Mouse (Mus musculus): ENCODE measurements around the gene Vmn1r53.
"Not testable (repeated sequence)": the region's sequence is repeated elsewhere in the genome, so short reads cannot be mapped to it uniquely, and the experiment has no call there.

Vmn1r53 gene

GRCm38 (mm10) chr6:90224338-90224737, at the start of gene Vmn1r53:
Gene Vmn1r53, minus strand, starts transcription at chr6:90224438.
- DNase-seq (ENCODE audit: low read depth) = no peak

DNA sequence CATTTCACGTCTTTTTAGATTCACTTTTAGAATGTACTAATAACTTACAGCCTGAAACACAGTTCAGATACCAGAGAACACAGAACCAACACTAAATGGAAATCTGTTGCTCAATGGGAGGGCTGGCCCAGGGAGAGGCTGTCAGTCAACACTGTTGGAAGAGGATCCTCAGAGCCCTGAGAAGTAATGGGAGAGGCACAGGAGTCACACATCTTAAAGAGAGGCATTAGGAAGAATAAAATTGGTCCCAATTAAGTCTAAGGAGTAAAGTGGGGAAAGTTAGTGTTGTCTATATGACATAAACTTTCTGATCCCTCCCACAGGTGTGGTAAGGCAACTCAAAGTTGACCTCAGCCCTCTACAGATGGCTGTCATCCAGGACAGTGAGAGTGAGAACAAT, 21.8 kb upstream of the Vmn1r53 start, which contains the start of gene Vmn1r54:
Vmn1r54 (plus strand) TSS at position 301 of the 400 bp plus-strand sequence.
- no peak for DNase-seq (ENCODE audit: low read depth)

- no peak for DNase-seq (ENCODE audit: low read depth)
Observed at GRCm38 (mm10) chr6:90244019-90244418, 19.8 kb upstream of the Vmn1r53 start.

- no peak for DNase-seq (ENCODE audit: low read depth)
Observed at GRCm38 (mm10) chr6:90232681-90233080, 8.4 kb upstream of the Vmn1r53 start.

DNA sequence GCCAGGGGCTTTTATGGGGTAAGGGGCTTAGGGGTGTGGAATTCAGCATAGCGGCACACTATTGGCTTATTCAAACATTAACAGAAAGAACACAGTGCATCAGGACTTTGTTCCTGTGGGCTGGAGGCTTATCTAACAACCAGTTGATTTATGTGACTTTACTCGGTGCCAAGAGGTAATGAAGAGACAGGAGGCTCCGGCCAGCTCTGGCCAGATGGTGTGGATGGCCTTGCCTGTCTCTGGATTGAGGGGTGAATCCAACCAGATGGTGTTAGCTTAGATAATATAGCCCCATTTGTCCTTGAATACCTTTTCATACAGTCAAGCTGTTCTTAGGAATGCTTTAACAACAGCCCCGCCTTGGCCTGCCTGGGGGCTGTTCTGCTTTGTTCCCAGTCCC, 7.9 kb upstream of the Vmn1r53 start:
- DNase-seq (ENCODE audit: low read depth) = not testable (repeated sequence)

DNA sequence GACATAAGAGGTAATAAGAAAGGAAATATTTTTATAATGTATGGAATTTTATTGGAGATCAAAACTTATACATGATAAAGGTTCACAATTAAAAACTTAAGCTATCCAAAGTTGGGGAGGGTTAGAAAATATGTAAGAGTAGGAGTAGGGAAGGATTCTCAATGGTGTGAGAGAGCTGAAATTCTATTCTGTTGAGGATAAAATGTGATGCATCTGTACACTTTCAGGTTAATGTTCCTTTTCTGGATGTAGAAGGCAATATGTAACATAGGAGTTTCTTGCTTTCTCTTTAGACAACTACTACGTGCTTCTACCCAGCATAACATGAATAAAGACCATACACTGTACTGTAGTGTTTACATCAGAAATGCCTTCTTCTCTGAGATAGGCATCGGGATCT, 21.7 kb downstream of the Vmn1r53 start, which contains the start of gene V1ra8:
V1ra8 (plus strand) TSS at position 301 of the 400 bp plus-strand sequence.
- not testable (repeated sequence) for DNase-seq (ENCODE audit: low read depth)

DNA sequence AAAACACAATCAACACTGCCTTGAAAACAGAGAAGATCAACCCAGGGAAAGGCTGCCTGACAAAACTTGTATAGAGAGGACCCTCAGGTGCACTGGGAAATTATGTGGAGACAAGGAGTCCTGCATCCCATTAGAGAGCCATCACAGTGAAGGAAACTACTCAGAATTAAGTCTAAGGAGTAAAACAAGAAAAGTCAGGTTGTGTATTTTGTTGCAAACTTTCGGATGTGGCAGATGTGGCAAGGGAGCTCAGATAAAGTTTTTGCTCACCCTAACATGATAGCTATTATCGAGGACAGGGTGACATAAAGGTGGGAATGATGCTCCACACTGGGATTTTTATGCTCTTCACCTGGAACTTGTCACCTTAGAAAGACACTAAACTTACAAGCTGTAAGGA, 49.7 kb downstream of the Vmn1r53 start, which contains the start of gene Vmn1r52:
Vmn1r52 (plus strand) TSS at position 301 of the 400 bp plus-strand sequence.
- DNase-seq (ENCODE audit: low read depth) = no peak

All from induced T-regulatory cell, adult 2 months (primary cell).